Mouse (Mus musculus) mouse trophoblast stem cell (cell line): ENCODE results near the gene Hexim2.

ENCODE experiments used
- in situ Hi-C, 2 experiments: fragments of 300-500 bp; cut with MseI, MboI; formaldehyde crosslinking; loops; 2 replicates in 1 of 2; 3 replicates in 1 of 2; pipeline ENCODE4 v1.15.1; 2025

Gene Hexim2

DNA sequence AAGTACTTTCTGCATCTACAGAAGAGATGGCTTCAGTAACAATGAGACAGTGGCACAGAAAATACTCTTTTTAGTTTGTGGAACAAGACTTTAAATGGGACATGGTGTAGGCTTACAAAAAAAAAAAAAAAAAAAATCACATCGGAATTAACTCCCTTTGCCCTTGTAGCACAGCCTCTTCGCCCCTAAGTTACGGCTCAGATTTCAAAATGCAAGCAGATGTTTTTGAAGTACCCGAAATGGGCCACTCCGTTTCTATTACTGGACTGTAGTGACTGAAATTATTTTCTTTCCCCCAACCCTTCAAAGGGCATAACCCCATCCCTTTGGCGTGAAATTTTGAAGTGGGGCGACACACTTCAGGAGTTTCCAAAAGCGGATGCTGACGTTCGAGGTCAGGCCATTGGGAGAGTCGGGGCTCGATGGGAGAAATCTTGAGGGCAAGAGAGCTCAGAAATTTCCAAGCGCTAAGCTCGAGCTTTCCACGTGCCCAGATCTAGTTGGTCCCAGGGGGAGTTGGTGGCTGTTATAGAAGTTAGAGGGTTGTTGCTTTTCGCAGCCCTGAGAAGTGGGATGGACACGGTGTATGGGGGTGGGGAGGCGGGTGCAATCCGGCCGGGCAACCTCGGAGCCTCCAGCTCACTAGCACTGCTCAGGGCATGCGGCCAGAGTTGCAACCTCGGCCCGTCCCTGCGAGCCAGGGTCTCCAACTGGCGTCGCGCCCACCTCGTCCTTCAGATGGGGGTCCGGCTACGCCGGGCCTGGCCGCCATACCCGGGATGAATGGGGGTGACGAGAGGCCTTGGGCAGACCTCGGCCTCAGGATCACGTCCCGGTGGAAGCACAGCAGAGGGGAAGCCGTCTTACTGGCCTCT, at the start of gene Hexim2:
TSS of gene Hexim2 (plus strand) at position 729 of the 875 bp plus-strand sequence.
- in situ Hi-C loops = no loop called here

DNA sequence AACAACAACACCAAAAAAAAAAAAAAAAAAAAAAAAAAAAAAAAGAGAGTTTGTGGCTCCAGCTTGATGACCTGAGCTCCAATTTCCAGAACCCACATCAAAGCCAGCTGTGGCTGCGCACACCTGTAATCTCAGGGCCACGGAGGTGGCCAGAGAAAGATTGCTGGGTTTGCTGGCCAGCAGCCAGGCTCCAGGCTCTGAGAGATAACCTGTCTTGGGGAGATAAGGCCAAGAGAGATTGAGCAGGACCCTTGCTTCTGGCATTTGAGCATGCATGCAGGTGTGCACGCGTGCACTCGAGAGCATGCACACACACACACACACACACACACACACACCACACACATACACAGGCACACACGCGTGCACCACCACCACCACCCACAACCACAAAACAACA, 38.9 kb upstream of the Hexim2 start:
- in situ Hi-C loops = no loop called here

GRCm38 (mm10) chr11:103093862-103094833, 38.1 kb upstream of the Hexim2 start:
- in situ Hi-C loops = no loop called here

GRCm38 (mm10) chr11:103095107-103095670, 37.0 kb upstream of the Hexim2 start:
- in situ Hi-C loops = no loop called here

DNA sequence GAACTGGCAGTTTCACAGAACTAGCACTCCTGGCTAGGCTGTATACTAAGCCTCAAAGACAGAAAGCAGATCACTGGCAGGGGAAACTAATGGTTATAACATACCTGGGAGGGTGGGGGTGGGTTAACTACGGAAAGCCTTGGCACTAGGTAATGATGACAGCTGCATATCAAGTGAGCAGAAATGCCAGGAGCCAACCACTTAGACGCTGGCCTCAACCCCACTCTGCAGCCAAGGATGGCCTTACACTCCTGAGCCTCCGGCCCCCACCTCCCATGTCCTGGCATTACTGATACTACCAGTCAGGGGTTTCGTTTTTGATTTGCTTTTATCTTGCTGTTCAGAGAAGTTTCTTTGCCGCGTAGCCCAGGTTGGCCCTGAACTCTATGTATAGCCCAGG, 36.4 kb upstream of the Hexim2 start:
- in situ Hi-C loops = no loop called here

DNA sequence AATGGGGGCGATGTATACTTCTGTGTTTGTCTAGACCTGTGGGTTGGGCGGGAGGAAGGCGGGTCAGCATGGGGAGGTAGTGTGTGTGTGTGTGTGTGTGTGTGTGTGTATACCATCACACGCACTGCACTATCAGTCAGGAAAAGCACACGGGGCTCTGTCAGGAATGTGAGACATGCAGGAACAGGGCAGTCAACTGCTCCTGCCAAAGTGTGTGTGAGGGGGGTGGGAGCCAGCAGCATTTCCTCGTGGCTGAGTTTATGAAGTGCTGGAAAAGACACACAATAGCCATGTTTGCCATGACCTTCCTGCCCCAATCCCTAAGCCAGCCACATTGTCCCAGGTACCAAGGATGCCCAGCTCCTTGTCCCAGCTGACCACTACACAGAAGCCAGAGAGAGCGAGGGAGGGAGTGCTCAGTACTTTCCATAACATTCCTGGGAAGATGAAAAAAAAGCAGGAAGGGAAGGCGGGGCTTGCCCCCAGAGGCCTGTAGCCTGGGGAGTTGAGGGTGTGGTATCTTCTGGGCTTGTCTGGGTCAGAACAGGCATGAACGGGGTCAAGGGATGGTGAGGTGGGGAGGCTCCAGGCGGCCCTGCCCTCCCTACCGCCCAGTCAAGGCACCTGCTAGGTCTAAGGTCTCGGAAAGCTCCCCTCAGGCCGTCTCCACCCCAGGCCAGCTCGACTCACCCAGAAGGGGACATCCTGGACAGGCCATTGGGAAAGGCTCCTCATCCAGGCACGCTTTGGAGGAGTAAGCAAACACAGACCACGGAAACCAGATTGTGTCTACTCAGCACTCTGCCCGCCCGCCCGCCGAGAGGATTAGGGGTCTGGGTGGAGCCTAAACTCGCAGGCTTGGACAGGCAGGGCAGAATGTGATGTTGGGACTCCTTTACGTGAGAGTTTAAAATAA, 35.0 kb upstream of the Hexim2 start:
- in situ Hi-C loops = no loop called here

DNA sequence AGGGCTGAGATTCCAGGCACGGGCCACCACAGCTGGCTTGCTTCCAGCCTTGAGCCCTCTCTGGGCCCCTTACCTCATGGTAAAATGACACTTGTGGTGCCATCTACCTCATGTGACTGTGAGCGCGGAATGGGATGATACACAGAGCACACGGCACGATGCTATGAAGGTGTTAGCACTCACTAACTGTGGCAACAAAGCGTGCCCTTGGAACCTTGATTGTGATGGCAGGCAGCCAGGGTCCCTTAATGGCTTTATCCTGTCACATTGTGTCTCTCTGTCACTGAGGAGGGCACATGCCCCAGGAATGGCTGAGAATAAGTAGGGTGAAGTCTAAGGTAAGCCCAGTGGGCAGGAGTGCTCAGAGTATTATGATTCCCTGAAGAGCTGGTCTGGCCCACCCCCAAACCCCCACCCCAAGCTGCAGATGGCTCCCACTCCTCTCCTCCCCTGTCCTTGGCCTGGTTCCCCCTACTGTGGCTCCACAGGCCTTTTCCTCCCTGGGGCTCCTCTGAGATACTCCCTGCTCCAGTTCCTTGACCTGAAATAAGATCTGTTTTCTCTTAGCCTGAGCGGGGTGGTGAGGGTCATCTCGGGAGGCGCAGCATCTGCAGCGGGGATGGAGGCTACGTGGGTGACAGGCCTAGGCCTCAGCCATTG, 33.6 kb upstream of the Hexim2 start:
- in situ Hi-C loops = no loop called here

- in situ Hi-C loops = no loop called here
Observed at GRCm38 (mm10) chr11:103099352-103099940, 32.8 kb upstream of the Hexim2 start.

DNA sequence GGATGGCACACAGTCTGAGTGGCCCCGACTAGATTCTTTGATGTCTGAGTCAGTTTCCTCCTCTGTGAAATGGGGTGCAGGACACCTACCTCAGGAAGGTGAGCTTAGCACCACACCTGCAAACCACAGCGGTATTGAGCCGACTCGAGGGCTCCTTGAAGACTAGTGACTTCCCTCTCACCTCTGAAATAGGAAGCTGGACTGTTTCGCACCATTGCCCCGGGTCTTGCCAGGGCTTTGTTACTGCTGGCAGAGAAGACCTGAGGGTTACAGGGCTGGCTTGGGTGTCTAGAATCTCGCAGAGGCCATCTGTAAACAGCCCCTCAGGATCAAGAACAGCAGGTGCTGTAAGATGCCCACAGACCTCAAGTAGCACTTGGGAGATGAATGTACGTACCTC, 31.9 kb upstream of the Hexim2 start:
- in situ Hi-C loops = loop anchor here (5.0 kb wide), 1 partner anchor 57 kb away; no protein-coding TSS in a partner anchor

DNA sequence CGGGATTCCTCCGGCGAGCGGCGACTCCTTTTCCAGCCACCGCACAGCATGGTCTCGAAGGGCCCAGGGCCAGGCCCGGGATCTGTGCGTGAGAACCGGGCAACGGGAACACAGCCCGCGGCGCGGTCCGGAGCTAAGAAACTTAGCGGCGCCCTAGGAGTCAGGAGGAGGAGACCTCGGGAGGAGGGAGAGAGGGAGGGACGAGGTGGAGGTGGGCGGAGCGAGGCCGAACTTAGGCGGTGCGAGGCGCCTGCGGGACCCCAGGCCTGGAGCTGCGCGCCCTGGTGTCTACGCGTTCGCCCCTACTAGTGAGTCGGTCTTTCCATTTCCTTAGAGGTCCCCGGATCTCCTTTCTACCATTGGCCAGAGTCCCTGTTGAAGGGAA, 30.8 kb upstream of the Hexim2 start, which contains the start of the genes Plcd3 and Acbd4:
TSS of gene Plcd3 (minus strand) at position 178 of the 385 bp plus-strand sequence.
TSS of gene Acbd4 (plus strand) at position 202 of the 385 bp plus-strand sequence.
- in situ Hi-C loops = loop anchor here (5.0 kb wide), 1 partner anchor 56 kb away; no protein-coding TSS in a partner anchor

- in situ Hi-C loops = loop anchor here (5.0 kb wide), 1 partner anchor 55 kb away; no protein-coding TSS in a partner anchor
Observed at GRCm38 (mm10) chr11:103101866-103102501, 30.2 kb upstream of the Hexim2 start.

- in situ Hi-C loops = loop anchor here (5.0 kb wide), 1 partner anchor 54 kb away; no protein-coding TSS in a partner anchor
Observed at GRCm38 (mm10) chr11:103102725-103103349, 29.4 kb upstream of the Hexim2 start.

DNA sequence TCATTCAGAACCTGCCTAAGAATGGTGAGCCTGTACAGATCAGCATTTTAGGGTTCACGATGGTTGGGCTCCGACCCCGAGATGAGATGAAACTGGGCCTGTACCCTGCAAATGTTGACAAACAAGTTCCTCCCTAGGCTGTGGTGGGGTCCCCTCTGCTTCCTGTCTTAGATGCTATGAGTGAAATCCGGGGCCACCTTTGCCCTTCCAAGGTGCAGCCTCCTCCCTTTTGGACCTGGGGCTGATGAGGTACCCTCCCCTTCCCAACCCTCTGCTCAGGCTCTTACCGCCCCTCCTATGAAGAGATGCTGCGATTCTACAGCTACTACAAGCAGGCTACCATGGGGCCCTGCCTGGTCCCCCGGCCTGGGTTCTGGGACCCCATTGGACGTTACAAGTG, 28.6 kb upstream of the Hexim2 start:
- in situ Hi-C loops = loop anchor here (5.0 kb wide), 1 partner anchor 54 kb away; no protein-coding TSS in a partner anchor

DNA sequence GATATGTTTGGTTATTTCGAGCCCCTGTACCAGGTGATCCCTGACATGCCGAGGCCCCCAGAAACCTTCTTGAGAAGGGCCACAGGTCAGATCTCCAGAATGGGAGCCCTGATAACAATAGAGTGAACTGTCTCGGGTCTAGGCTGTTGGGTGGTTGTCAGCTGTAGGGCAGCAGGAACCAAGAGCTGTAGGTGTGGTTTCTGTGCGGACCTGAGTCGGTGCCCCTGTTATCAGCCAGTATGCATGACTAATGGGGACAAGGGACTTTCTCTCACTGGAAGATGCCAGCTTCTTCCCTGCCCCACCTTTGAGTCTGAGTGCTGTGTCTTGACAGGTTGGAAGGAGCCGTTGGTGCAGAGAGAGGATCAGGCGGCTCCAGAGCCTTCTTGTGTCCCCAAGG, 27.8 kb upstream of the Hexim2 start:
- in situ Hi-C loops = loop anchor here (5.0 kb wide), 1 partner anchor 53 kb away; no protein-coding TSS in a partner anchor

- in situ Hi-C loops = no loop called here
Observed at GRCm38 (mm10) chr11:103105180-103105725, 27.0 kb upstream of the Hexim2 start.

DNA sequence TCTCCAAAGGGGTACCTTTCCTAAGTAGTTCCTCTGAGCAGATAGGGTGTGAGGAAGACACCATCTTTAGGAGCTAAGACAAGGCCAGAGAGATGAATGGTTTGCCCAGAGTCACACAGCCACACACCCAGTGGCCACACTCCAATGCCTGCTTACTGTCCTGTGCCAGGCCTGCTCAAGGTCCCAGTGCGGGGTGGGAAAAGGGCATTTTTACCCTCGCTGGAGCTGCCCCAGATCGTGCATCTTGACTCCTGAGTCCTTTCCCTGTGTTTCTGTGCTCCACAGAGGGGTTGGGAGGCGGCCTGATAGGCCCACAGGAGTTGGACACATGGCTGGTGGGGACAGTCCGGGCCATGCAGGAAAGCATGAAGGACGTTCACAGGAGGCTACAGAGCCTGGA, 26.4 kb upstream of the Hexim2 start:
- in situ Hi-C loops = no loop called here

DNA sequence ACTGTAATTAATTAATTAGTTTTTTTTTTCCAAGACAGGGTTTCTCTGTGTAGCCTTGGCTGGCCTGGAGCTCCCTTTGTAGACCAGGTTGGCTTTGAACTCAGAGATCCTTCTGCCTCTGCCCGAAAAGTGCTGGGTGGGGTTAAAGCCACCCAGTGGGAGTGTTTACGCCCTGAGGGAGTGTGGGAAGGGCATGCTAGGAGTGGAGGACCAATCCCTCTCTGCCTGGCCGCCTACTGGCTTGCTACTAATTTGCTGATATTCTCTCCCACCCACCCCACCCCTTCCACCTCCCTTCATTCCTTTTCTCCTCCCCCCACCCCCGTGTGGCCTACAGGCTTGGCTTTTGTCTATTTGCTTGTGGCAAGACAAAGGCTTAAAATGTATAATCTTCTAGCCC, 25.8 kb upstream of the Hexim2 start:
- in situ Hi-C loops = no loop called here

DNA sequence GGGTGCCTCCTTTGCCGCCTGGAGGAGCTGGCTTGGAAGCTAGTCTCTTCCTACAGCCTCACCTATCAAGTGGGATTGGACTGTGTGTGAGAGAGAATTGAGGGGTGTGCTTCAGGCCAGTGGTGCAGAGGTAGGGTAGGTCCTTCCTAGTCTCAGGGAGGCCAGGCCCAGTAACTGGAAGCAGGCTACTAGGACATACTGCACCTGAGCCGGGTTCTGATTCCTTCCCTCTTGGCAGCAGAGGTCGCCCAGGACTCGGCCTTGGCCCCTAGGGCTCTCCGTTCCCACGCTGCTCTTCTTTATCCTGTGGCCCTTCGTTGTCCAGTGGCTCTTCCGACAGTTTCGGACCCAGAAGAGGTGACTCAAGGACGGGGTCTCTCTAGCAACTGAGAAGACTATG, 20.9 kb upstream of the Hexim2 start:
- in situ Hi-C loops = no loop called here
